Mouse (Mus musculus) cerebellum, adult 11-12 months (tissue): ENCODE measurements around the gene Fanci.

Experiments
- DNase-seq: peaks from one replicate; pipeline ENCODE4 v3.0.0; 2022

Gene Fanci

DNA sequence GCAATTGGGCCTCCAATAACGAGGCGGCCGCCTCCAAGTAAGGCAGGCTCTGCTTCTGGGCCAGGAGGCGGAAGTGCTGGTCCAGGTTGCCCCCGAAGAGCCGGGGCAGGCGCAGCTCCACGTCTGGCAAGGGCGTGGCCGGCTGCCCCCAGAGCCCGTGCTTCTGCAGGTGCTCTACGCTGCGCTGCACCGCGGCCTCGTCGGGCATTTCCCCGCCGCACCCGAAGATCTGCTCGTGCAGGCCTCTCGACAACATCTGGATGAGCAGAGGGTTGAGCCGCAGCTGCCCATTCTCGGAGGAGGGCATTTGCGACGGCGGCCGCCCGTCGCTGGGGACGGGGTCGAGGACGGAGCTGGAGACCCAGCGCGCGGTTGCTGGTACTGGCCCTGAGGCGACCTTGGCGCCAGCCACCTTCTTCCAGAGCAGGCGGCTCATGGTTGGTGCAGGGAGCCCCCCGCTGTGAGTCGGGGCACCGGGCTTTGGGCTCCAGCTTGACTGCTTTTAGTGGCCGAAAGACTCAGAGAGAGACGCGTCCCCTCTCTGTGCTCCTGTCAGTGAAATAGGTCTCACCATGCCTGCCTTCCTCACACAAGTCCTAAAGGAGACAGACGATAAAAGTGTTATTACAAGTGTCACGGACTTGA is 73.2 kb downstream of the Fanci start:
- DNase-seq: peak; percentile 65

DNA sequence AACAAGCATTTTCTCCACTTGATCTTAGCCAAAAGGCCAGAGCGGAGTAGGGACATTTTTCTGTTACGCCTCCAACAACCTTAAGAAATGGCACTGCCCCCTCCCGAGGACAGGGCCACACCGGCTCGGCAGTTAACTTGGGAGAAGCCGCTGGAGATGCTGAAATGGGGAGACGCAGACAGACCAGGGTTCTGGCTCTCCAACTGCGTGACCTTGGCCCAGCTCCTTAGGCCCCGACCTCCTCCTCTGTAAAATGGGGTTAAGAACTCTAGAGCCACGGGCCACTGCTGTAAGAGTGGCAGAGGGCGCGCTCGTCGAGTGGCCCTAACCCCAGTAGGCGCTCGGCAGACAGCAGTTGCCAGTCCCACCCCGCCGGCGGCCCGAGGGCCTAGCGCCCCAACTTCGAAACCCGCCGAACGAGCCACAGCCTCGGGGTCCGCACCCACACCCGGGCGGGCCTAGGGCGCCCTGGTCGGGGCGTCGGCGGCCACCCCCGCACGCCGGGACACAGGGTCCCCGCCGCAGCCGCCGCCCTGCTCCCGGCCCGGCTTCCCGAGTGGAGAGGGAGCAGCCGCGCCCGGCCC is 73.8 kb downstream of the Fanci start:
- peak; percentile 66 for DNase-seq

DNA sequence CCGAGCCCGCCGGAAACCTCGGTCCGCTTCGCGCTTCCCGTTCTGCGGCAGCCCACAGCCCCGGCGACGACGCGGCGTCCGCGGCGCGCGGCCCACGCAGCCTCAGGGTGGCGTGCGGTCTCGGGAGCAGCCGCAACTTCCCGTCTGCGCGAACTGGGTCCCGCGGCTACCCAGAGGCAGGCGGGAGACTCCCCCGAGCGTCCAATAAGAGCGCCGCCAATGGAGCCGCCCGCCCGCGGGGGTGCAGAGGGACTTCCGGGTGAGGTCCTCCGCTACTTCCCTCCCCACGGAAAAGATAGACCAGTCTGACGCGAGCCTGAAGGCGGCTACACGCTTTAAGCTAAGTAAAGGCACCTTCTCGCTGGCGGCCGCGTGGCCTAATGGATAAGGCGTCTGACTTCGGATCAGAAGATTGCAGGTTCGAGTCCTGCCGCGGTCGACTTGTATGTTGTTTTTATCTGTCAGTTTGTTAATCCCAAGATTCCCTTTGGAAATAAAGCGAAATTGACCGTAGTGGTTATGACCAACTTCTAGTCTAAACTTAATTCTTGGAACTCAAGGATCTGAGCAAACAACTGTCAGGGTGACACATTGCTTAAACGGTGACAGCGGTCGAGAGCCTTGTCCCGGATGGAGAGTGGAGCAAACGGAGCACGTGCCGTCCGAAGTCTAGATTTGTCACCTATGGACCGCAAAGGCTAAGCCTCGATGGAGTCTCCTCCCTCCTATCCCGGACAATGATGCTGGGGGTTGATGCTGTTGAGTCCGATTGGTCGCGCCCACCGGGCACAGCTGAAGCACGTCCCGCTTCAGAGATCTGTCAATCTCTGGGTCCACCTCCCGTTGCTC is 74.5 kb downstream of the Fanci start, which contains the start of gene Polg:
Gene Polg (minus strand): TSS at position 310 of the 849 bp plus-strand sequence.
- peak; percentile 99 for DNase-seq

DNA sequence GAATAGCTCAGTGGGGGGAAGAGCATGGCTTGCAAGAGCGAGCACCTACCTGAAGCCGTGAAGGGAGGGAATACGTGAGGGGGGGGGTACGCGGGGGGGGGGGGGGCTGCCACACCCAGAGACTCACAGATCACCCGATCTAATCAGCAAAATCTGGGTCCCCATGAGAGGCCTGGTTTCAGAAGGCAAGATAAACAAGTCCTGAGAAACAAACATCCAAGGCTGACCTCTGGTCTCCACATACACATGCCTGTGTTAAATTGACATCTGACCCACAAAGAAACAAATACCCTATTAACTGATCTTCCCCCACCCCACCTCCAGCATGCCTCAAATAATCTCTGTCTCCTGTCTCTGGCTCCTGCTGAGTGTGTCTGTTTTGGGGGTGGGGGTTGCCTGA is 76.2 kb downstream of the Fanci start:
- no peak for DNase-seq

DNA sequence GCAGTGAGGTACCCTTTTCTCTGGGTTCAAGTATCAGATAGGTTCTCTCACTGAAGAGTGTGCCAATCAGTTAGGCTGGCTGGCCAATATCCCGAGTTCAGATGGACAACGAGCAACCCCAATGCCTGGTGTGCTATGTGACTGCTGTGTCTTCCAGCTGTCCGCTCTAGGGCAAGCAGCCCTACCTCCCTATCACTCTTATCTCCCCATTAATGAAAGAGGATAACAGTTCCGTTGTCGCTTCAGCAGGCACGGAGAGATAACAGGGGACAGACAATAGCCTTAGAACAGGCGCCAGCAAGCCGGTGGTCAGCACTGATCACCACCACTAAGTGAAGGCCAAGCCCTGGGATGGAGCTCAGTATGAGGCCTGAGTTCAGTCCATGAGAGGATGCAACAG is 77.3 kb downstream of the Fanci start:
- DNase-seq: no peak

DNA sequence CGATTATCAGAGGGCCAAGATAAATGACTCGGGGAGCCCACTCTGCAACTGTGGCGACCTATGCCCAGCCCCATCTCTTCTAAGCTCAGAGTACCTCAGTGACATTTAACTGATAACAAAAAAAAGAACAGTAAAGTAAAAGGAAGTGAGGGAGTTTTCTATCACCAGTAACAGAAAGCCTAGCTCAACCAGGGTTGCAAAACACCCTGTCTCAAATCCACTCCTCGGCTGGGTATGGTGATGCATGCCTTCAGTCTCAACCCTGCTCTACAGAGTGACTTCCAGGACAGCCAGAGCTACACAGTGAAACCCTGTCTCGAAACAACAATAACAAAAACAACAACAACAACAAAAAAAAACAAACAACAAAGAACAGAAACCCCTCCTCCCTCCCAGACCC is 78.0 kb downstream of the Fanci start:
- DNase-seq: no peak

DNA sequence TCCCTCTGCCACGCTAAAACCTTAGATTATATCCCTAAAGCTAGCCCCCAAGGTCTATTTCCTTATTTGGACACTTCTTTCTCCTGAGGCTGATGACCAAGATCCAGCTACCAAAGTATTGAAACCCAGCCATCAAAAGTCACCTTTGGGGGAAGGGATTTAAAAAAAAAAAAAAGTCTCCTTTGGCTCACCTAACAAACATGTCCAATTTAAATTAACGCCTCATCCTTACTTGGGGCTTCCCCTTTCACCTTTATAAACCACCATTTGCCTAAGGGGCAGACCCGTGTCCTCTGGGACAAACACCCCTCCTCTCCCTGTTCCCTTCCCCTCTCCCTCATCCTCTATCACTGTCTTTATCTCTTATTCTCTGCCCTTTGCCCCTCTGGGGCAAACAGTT is 79.0 kb downstream of the Fanci start:
- no peak for DNase-seq

DNA sequence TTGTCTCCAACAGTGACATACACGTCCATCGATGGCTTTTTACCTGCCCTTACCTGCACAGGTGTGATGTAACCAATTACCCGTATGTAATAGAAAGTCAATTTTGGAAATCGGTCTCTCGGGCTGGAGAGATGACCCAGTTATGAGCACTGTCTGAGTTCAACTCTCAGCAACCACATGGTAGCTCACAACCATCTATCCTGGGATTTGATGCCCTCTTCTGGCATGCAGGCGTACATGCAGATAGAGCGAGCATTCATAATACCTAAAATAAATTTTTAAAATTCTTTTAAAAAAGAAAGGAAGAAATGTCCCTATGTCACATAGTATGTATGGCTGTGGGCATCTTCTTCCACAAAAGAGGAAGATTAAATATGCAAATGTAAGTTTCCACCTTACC is 79.7 kb downstream of the Fanci start:
- no peak for DNase-seq

DNA sequence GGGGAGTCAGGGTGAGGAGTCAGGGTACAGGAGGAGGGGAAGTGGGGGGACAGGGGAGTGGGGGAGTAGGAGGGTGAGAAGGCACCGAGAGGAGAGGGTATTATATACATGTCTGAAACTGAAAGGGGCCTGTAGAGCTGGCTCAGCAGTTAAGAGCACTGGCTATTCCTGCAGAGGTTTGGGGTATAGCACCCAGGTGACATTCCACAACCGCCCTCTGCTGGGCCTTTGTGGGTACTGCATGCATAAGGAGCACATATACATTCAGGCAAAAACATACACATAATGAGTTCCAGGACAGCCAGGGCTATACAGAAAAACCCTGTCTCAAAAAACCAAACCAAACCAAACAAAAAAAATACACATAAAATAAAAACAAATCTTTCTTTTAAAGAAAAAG is 81.1 kb downstream of the Fanci start:
- no peak for DNase-seq

DNA sequence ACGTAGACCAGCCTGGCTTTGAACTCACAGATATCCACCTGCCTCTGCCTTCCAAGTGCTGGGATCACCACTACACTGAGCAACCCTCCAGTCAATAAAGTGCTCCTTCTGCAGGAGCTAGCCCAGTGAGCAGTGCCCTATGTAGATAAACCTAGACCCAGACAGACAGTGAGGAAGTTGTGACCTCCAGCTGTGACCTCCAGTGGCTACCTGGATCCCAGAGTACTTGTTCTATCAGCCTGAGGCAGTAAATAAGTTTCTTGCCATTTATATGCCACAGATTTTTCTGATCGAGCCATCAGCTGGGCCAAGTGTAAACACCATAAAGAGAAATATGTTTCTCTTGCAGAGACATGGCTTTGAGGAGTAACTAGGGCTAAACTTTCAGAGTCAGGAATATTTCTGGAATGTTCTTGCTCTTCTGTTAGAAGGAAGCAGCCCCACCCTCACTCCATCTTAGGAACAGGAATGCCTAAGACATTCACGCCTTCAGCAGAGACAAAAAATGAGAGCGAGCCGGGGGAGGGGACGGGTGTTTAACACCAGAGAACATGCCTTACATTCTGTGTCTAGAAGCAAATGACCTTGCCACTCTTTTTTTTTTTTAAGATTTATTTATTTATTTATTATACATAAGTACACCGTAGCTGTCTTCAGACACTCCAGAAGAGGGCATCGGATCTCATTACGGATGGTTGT is 81.9 kb downstream of the Fanci start:
- DNase-seq: no peak

DNA sequence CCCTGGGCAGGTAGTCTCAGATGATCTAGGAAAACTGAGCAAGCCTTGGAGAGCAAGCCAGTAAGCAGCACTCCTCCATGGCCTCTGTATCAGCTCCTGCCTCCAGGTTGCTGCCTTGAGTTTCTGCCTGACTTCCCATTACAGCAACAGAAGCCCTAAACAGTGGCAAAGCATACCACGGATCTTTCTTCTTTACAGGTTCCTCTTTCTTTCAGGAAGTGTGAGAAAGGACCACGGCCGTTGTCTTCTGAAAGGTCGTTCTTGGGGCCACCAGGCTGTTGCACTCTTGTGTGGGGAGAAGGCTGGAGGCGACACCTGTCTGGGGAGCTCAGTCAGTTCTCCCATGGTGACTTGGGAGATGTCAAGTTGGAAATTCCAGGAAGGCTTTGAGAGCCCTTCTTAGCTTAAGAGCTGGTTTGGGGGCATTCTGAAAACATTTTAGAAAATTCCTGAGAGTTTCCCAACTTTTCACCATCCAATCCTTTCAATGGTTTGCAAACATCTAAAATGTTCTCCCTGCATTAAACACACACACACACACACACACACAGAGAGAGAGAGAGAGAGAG is 83.2 kb downstream of the Fanci start:
- no peak for DNase-seq

DNA sequence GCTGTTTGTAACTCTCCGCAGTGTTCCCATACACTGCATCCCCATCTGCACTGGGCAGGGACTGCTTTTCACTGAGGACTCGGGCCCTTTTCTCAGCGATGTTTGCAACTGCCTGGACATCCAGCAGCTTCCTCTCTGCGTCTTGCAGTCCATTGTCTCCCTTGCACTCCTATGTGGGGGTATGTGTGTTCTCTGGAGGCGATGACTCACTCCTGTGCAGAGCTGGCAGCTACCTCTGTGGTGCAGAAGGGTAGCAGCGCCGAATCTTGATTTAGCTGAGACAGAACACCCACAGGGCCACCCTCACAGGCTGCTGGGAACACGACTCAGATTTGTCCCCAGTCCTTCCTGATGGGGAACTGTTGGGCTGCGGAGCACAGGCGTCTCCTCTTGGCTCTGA is 94.8 kb downstream of the Fanci start:
- DNase-seq: no peak

DNA sequence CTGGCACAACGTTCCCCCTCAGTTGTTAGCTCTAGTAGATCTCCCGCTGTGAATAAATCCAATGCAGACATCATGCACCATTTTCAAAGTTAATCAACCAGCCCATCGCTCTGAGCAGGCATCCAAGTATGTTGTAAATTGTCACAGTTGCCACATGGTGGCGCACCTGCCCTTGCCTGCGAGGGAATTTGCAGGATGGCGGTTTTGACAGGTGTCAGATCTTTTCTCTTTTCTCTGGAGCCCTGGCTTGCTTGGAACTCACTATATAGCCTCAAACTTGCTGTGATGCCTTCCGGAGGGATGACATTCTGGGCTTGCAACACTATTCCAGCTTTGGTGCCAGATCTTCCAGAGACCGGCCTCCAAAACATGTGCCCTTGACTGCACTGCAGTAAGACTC is 102.2 kb downstream of the Fanci start:
- peak; percentile 65 for DNase-seq

DNA sequence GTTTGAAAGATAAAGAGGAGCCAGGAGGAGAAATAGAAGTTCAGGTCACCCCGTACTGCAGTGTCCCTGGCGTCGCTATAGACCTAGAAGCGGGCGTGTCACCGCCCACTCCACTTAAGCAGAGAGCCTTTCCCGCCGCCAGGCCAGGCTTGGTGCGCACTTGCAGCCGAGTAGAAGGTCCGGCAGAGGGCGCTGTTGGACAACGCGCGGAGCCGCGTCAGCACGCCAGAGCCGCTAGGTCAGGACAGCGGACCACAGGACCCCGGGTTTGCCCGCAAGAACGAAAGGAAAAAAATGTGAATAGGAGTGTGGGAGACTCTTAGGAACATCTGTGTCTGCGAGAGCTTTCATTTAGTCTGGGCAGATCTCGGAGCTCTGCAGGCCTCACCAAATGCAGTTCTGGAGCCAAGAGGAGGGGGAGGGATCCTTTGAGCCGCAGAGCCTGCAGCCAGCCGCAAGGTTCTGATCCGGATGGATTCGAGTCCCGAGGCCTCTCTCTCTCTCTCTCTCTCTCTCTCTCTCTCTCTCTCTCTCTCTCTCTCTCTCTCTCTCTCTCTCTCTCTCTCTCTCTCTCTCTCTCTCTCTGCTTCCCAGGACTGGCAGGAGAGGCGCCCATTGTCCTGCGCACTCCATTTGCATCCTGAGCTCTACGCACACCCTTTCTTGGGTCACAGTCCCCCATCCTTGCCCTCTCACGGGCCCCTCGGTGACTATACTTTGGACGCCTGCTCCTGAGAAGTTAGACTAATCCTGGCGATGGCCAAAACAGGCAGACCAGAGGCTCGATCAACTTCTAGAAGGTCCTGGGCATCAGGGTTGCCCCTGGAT is 104.5 kb downstream of the Fanci start:
- peak; percentile 90 for DNase-seq

DNA sequence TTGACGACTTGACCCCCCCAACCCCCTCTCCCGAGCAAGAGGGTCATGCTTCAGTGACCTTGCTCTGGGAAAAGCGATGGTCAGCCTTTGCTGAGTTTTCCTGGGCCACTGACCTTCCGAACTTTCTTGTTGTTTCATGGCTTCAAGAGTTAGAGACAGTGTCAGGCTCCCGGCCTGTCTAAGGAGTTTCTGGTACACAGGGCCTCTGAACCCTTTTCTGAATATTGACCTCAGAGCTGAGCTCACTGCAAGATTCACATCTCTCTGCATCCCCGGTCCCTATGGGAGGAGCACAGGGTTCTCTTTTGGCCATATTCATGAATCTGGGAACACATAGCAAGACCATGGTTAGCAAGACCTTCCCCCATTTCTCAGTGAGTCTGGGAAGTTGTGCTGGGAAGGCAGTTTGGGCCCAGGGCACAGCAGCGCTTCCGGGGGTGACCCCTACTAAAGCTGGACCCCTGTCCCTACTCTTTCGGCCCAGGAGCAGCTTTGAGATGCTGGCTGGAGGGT is 105.1 kb downstream of the Fanci start:
- DNase-seq: peak; percentile 53

DNA sequence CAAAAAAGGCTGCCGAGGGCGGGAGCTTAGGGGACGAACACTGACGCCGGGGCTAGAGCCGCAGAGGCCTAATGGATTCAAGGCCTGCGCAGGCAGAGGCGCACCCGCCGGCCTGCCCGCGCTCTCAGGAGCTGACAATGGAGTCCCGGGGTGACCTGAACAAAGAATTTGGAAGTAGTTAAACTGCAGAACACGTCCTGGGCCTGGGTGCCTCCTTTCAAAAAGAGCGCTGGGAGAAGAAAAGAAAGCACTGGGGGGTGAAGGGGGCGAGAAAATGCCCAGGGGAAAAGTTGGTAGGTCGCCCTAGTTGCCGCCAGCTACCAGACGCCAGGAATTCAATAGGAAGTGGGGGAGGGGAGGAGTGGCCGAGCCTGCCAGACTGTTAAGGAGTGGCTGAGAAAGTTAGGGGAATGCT is 106.0 kb downstream of the Fanci start:
- DNase-seq: peak; percentile 64

DNA sequence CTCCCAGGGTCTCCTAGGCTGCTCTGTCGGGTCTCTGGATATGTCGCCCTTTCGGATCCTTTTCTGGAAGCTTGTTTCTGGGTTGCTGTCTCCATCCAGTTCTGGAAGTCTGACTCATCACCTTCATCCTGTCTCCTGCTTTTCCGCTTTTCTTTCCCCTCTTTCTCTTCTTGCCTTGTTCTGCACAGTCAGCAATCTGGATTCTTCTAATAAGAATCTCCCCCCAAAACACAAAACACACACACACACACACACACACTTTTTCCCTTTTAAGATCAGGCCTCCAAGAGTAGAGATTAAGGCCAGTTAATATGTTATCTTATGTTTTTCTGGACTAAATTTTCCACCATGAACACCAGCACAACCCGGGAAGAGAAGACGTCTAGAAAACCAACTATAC is 106.6 kb downstream of the Fanci start:
- DNase-seq: peak; percentile 31

DNA sequence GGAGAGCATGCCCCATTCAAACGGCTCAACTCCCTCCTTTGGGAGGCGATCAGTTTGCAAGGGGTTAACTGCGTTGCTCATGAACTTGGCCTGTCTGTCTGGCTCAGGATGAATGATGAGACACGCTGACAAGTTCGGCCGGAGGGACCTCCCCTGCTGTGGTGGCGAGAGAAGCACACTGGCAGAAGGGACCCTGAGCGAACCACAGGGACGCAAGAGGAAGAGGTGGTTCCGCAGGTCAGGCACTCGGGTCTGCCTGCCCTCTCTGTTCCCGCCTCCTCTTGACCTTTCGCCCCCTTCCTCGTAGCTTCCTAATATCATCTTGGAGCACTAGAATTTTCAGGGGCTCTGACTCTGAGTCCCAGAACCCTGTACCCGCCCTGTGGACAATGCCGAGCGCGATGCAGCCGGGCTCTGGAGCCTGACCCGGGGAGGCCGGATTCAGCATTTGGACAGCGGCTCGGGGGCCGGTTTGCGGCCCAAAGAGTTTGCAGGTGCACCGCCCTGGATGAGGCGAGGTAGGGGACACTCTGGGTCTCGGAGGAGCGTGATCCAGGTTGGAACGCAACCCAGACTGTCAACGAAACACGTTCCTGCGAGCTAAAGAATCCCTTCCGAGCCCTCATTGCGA is 107.4 kb downstream of the Fanci start:
- peak; percentile 80 for DNase-seq
